Mouse (Mus musculus) telencephalon, adult 2 months (tissue): Measurements from ENCODE around the gene Coq10a.
"Not testable (repeated sequence)": the region's sequence is repeated elsewhere in the genome, so short reads cannot be mapped to it uniquely, and the experiment has no call there.

Experiments
- DNase-seq: peaks from one replicate; pipeline ENCODE4 v3.0.0-alpha.2; 2011; ENCODE audit warnings: low read depth, low spot score

The Coq10a gene

DNA sequence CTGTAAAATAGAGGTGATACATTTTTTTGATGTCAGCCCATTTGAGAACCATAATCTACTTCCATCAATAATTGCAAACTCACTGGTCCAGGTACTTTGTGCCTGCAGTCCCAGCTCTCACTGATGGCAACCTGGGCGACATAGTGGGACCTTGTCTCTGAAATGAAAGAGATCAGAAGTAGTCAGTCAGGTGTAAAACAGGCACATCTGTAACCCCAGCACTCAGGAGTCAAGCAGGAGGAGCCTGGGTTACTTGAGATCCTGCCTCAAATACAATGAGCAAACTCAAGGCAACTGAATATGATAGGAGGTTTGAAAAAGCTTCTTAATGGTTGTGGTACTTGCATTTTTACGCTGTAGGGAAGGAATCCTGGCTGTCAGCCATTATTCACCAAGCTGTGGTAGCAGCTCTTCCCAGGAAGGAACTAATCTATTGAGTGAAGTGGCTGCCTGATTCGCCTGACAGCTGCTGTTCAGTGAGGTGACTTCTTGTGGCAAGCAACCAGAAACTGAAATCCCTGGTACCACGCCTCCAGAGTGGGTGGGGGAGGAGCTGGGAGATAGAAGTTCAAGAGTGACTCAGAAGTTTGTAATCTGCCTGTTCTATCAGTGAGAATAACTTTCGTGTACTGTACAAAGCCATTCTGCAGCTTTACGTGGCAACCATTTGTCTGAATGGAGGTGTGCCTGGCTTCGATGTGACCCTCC is 24.1 kb downstream of the Coq10a start:
- DNase-seq = peak; percentile 79

- DNase-seq = no peak
Observed at GRCm38 (mm10) chr10:128343436-128343835, 25.4 kb downstream of the Coq10a start.

DNA sequence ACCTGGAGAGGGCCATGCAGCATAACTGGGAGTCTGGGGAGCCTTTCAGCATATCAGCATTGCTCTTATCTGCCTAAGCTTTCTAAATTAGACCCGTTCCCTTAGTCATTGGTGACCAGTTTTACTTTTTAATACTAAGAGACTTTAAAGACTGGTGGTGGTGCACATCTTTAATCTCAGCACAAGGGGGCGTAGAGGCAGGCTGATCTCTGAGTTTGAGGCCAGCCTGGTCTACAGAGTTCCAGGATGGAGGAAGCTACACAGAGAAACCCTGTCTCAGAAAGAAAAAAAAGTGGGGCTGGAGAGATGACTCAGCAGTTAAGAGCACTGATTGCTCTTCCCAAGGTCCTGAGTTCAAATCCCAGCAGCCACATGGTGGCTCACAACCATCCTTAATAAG is 28.5 kb downstream of the Coq10a start:
- no peak for DNase-seq

- no peak for DNase-seq
Observed at GRCm38 (mm10) chr10:128338948-128339347, 29.8 kb downstream of the Coq10a start.

DNA sequence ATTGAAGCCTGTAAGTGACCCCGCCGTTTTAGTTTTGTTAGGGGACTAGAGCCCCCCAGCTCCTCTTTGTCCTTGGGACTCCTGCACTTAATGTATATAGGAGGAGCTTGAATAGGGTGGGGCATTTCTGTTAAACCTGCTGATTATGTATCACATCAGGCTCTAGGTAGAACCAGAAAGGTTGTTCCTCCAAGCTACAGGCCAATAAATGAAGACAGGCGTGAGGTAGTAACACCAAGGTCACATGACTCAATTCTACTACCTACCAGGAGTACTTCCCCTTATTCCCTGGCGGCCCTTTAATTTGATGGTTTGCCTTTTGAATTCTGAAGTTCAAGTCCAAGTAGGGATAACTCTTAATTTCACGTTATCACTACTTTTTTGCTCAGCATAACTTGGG is 30.4 kb downstream of the Coq10a start:
- no peak for DNase-seq

DNA sequence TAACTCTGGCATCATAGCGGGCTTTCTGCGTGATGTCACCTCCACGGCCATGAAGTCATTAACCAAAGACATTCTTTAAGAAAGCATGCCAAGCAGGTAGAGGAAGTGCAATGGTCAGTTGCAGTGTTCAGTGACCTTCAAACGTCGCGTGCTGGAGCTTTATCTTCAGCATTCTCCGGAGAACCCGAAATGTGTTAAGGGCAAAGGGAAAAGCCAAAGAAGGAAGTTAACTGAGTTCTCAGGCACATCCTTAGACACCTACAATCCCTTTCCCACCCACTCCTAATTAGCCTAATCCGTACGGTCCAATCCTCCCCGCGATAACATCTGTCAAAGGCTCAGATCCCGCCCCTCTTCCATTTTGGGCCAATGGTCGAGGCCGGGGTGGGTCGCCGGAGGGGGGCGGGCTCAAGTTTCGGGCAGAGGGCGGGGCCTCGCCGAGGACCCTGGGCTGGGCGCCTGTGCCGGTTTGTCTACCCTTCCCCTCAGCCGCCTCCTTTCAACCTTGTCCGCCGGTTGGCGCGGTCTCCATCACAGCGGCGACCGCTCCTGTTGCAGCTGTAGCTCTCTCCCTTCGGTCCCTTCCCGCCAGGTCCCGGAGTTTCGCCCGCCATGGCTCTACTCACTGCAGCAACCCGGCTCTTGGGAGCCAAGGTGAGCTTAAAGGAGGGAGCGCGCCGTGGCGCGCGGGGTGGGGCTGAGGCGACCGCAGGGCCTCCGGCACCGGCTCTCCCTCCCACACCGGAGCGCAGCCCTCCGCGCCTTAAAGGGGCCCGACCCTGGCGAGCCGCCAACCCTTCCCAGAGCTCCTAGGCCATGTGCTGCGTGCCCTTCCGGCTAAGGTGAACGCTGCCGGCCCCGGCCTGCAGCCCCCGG is 31.3 kb downstream of the Coq10a start, which contains the start of gene Cs:
Gene Cs, plus strand, starts transcription at position 429 of the 876 bp plus-strand sequence.
- peak; percentile 98 for DNase-seq

GRCm38 (mm10) chr10:128336597-128336996 is 32.2 kb downstream of the Coq10a start:
- DNase-seq = no peak

GRCm38 (mm10) chr10:128336195-128336594 is 32.6 kb downstream of the Coq10a start:
- no peak for DNase-seq

DNA sequence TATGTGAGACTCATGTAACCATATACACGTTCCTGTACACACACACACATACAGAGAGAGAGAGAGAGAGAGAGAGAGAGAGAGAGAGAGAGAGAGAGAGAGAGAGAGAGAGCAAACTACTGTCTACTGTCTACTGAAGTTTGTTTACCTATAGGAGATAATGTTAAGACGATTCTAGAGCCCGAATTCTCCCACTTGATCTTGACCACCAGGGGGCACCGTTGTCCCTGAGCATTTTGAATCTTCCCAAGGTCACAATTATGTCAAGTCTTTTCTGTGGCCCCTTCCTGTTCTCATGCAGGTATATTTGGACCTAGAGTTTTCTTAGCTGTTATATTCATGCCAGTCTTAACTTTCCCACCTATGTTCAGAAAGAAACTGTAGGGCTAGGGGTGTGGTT is 33.2 kb downstream of the Coq10a start:
- DNase-seq = peak; percentile 39

GRCm38 (mm10) chr10:128332358-128333249 is 36.2 kb downstream of the Coq10a start:
- not testable (repeated sequence) for DNase-seq

DNA sequence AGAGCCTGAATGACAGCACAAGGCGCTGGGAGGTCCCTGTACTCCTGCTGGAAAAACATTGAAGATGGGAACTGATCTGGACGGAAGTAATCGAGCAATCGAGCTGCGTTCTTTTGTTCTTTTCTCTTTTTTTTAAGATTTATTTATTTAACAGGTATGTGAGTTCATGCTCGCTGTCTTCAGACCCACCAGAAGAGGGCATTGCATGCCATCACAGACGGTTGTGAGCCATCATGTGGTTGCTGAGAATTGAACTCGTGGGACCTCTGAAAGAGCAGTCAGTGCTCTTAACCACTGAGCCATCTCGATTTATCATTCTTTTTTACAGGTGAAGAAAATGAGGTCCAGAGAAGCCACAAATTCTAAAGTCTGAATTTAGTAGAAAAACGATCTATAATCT is 41.2 kb downstream of the Coq10a start:
- no peak for DNase-seq

DNA sequence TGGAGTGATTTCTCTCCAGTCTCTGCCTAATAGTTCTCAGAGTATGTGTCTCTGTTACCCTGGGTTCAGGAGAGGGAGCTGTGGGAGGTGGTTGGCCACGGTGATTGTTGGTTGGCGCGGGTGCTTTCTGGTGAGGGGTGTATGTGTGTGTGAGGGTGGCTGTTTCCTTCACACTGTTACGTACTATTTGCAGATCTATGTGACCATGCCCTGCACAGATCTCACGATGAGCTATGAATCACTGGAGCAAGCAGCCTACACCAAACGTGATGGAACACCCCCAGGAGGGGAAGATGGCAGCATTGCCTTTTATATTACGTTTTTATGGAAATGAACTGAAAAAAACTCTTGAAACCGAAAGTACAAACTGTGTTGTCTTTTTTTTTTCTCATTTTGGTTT is 42.0 kb downstream of the Coq10a start:
- peak; percentile 43 for DNase-seq

GRCm38 (mm10) chr10:128323516-128323915 is 45.3 kb downstream of the Coq10a start:
- no peak for DNase-seq

DNA sequence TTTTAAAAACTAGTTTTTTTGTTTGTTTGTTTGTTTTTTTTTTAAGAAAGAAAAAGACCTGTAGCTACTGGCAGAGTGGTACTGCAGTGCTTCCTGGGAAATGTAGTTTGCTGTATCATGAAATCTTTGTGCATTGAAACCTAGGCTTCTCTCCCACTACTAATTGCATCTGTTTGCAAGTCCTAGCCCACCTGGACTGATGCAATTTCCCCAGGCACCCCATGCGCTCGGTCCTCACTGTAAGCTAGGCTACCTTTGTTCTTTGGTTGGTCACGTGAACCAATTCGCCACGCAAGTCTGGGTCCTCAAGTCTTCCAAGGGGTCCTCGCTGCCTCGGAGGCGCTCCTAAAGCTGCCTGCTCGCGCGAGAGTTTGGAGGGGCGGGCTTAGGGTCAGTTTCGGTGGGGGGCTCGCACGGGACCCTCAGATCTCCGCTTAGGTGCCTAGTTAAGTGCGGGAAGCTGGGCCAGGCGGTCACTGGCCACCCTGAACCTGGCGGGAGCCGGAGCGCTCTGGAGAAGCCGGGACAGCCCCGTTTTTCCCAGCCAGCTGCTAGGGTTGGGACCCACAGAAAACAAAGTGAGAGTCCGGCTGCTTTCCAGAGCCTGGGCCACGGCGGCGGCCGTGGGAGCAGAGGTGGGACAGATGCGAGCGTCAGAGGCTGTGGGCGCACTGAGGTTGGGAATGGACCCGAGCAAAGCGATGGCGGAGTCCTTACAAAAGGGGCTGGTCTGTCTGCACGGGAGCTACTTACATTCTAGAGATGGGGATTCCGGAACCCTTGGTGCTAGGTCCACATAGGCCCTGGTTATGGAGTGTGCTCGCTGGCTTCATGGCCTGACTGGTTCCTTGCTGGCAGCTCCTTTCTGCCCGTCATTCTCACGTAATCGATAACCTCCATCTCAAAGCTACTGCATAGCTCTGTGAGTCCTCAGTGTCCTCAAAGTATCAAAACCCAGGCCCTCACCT is 46.4 kb downstream of the Coq10a start, which contains the start of gene Cnpy2:
Gene Cnpy2, plus strand, starts transcription at position 319 of the 968 bp plus-strand sequence.
- DNase-seq = peak; percentile 82

GRCm38 (mm10) chr10:128321641-128322040 is 47.2 kb downstream of the Coq10a start:
- DNase-seq = no peak

DNA sequence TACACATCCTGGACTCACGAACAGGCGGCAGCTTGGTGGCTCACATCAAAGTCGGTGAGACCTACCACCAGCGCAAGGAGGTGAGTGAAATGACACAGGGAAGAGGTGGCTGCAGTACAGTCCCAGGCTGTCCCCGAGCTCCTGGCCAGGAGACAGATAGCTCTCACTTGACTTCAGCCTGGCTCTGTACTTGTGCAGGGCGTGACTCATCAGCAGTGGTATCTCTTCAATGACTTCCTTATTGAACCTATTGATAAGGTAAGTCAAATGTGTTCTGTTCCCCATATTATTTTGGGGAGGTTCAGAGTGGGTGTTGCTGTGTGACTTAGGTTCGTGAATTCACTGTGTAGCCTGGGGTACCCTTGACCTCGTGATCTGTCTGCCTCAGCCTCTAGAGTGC is 53.2 kb downstream of the Coq10a start:
- no peak for DNase-seq
